Mouse (Mus musculus) forebrain, embryonic 11.5 days (tissue): ENCODE data around the gene Ank3. TPM values are rescaled to one million over a fixed set of nuclear protein-coding genes. Genes with fewer than 3 reads are reported as not detected.

ENCODE experiments used
- ATAC-seq: fragments of 200-750 bp; cut with Nextera tagmentation; replicated peaks from 2 replicates; pipeline ENCODE4 v1.8.0; 2017; ENCODE audit warnings: moderate TSS enrichment; ENCODE audit not compliant: low FRiP score
- DNase-seq: peaks from one replicate; pipeline ENCODE4 v3.0.0-alpha.2; 2017; ENCODE audit warnings: low spot score
- H3K27ac ChIP-seq: fragments of 300-500 bp; sonication (generic); 2 replicates; pipeline ENCODE4 v1.5.1; 2014; ENCODE audit warnings: low read depth, low read length
- H3K27me3 ChIP-seq: fragments of 300-500 bp; sonication (generic); 2 replicates; pipeline ENCODE4 v1.6.1; 2014; ENCODE audit warnings: mild to moderate bottlenecking, low read length, mixed read lengths; ENCODE audit not compliant: control insufficient read depth, insufficient read depth
- H3K36me3 ChIP-seq: fragments of 300-500 bp; sonication (generic); 2 replicates; pipeline ENCODE4 v1.6.1; 2014; ENCODE audit warnings: mild to moderate bottlenecking, low read length, moderate library complexity, mixed read lengths; ENCODE audit not compliant: control insufficient read depth, insufficient read depth
- H3K4me1 ChIP-seq: fragments of 300-500 bp; sonication (generic); replicated peaks from 2 replicates; pipeline ENCODE4 v1.6.1; 2014; ENCODE audit warnings: low read length, mixed read lengths; ENCODE audit not compliant: control insufficient read depth, insufficient read depth
- H3K4me2 ChIP-seq: fragments of 300-500 bp; sonication (generic); 2 replicates; pipeline ENCODE4 v1.6.1; 2014; ENCODE audit warnings: low read depth, mild to moderate bottlenecking, low read length, moderate library complexity, mixed read lengths; ENCODE audit not compliant: severe bottlenecking
- H3K4me3 ChIP-seq: fragments of 300-500 bp; sonication (generic); 2 replicates; pipeline ENCODE4 v1.5.1; 2014; ENCODE audit warnings: low read depth, low read length
- H3K9ac ChIP-seq: fragments of 300-500 bp; sonication (generic); 2 replicates; pipeline ENCODE4 v1.6.1; 2014; ENCODE audit warnings: low read length
- H3K9me3 ChIP-seq: fragments of 300-500 bp; sonication (generic); 2 replicates; pipeline ENCODE4 v1.6.1; 2016; ENCODE audit warnings: low read length, mixed read lengths; ENCODE audit not compliant: control insufficient read depth
- WGBS: fragments of 180-500 bp; shearing (Covaris S2); extraction: QIAGEN DNeasy Blood & Tissue Kit; methylation state at CpG from one replicate; pipeline ENCODE4 v1.1.7; 2014; 5-methylcytosine and 5-hydroxymethylcytosine counted together
- polyA plus RNA-seq: library from polyadenylated mRNA; unstranded; fragments of >200 nt; fragmentation: Nextera tagmentation; extraction: Ambion mirVana; gene quantifications from 2 replicates; pipeline ENCODE4 v1.2.1, GENCODE M21; 2014

Gene Ank3
- polyA plus RNA-seq, 1 experiment from 2014 or later, result 44.5 TPM

GRCm38 (mm10) chr10:69890389-69890985 is 491.9 kb downstream of the Ank3 start:
- H3K9ac ChIP-seq, result no peak overlapping the region
- 86% methylated on average over 11 of the region's 11 CpGs for WGBS
- no peak for ATAC-seq

GRCm38 (mm10) chr10:69892162-69892561 is 493.6 kb downstream of the Ank3 start:
- WGBS, result 97% methylated on average over 18 of the region's 18 CpGs
- Histone ChIP-seq H3K9ac (no peak overlapping the region), H3K4me3 (no peak overlapping the region), H3K36me3 (no peaks in the 10 kb centered on the region), H3K9me3 (no peaks in the 10 kb centered on the region), H3K27me3 (no peaks in the 10 kb centered on the region), H3K4me2 (no peak overlapping the region), H3K27ac (no peak overlapping the region), H3K4me1 (no peaks in the 10 kb centered on the region)
- ATAC-seq (no peak), DNase-seq (no peak)

More at GRCm38 (mm10) chr10:69890389-69890985, 491.9 kb downstream of the Ank3 start:
- no peaks in the 10 kb centered on the region for H3K4me1 ChIP-seq
- H3K4me2 ChIP-seq, result no peak overlapping the region
- no peak overlapping the region for H3K4me3 ChIP-seq
- H3K27me3 ChIP-seq, result no peaks in the 10 kb centered on the region
- H3K27ac ChIP-seq, result no peak overlapping the region
- no peaks in the 10 kb centered on the region for H3K9me3 ChIP-seq
- DNase-seq, result no peak
- H3K36me3 ChIP-seq, result no peaks in the 10 kb centered on the region

- ATAC-seq (no peak), DNase-seq (no peak)
- Histone ChIP-seq H3K36me3 (no peaks in the 10 kb centered on the region), H3K27me3 (no peaks in the 10 kb centered on the region), H3K27ac (no peak overlapping the region), H3K9me3 (no peaks in the 10 kb centered on the region), H3K4me2 (no peak overlapping the region), H3K4me3 (no peak overlapping the region), H3K9ac (no peak overlapping the region), H3K4me1 (no peaks in the 10 kb centered on the region)
- WGBS, result 75% methylated on average over 9 of the region's 9 CpGs
These were observed 497.0 kb downstream of the Ank3 start for GRCm38 (mm10) chr10:69895606-69896005.

- DNase-seq (no peak), ATAC-seq (no peak)
- Histone ChIP-seq H3K9ac (no peak overlapping the region), H3K4me3 (no peak overlapping the region), H3K36me3 (no peaks in the 10 kb centered on the region), H3K4me1 (no peaks in the 10 kb centered on the region), H3K27ac (no peak overlapping the region), H3K9me3 (no peaks in the 10 kb centered on the region), H3K4me2 (no peak overlapping the region), H3K27me3 (no peaks in the 10 kb centered on the region)
- 75% methylated on average over 5 of the region's 5 CpGs for WGBS
These were observed 499.4 kb downstream of the Ank3 start for GRCm38 (mm10) chr10:69897927-69898326.

- no peak overlapping the region for H3K9ac ChIP-seq
- DNase-seq (no peak), ATAC-seq (no peak)
- WGBS, result 96% methylated on average over 8 of the region's 8 CpGs
- no peaks in the 10 kb centered on the region for H3K36me3 ChIP-seq
- H3K9me3 ChIP-seq, result no peaks in the 10 kb centered on the region
- no peak overlapping the region for H3K4me2 ChIP-seq
- no peaks in the 10 kb centered on the region for H3K27me3 ChIP-seq
- no peaks in the 10 kb centered on the region for H3K4me1 ChIP-seq
- H3K4me3 ChIP-seq, result no peak overlapping the region
- H3K27ac ChIP-seq, result no peak overlapping the region
These were observed 500.2 kb downstream of the Ank3 start for GRCm38 (mm10) chr10:69898821-69899220.

- Histone ChIP-seq H3K4me1 (no peaks in the 10 kb centered on the region), H3K9ac (no peak overlapping the region), H3K4me2 (no peak overlapping the region), H3K4me3 (no peak overlapping the region), H3K9me3 (no peaks in the 10 kb centered on the region), H3K27me3 (no peaks in the 10 kb centered on the region), H3K36me3 (no peaks in the 10 kb centered on the region), H3K27ac (no peak overlapping the region)
- DNase-seq, result no peak
- no peak for ATAC-seq
- 89% methylated on average over 3 of the region's 3 CpGs for WGBS
These were observed 501.2 kb downstream of the Ank3 start for GRCm38 (mm10) chr10:69899788-69900187.

GRCm38 (mm10) chr10:69902024-69902423 is 503.5 kb downstream of the Ank3 start:
- 88% methylated on average over 6 of the region's 6 CpGs for WGBS

GRCm38 (mm10) chr10:69904321-69904720 is 505.7 kb downstream of the Ank3 start:
- H3K4me2 ChIP-seq, result no peak overlapping the region
- WGBS, result 68% methylated on average over 10 of the region's 10 CpGs
- DNase-seq, result no peak

More at GRCm38 (mm10) chr10:69902024-69902423, 503.5 kb downstream of the Ank3 start:
- Histone ChIP-seq H3K4me3 (no peak overlapping the region), H3K36me3 (no peaks in the 10 kb centered on the region), H3K27ac (no peak overlapping the region), H3K9me3 (no peaks in the 10 kb centered on the region), H3K4me1 (no peaks in the 10 kb centered on the region), H3K4me2 (no peak overlapping the region), H3K27me3 (no peaks in the 10 kb centered on the region), H3K9ac (no peak overlapping the region)
- ATAC-seq, result no peak
- no peak for DNase-seq

More at GRCm38 (mm10) chr10:69904321-69904720, 505.7 kb downstream of the Ank3 start:
- H3K9me3 ChIP-seq, result no peaks in the 10 kb centered on the region
- H3K4me3 ChIP-seq, result no peak overlapping the region
- no peak overlapping the region for H3K27ac ChIP-seq
- no peaks in the 10 kb centered on the region for H3K36me3 ChIP-seq
- ATAC-seq, result no peak
- no peaks in the 10 kb centered on the region for H3K4me1 ChIP-seq
- no peak overlapping the region for H3K9ac ChIP-seq
- no peaks in the 10 kb centered on the region for H3K27me3 ChIP-seq
